Mouse (Mus musculus): ENCODE measurements around the gene Smap1. TPM values are rescaled to one million over a fixed set of nuclear protein-coding genes. Genes with fewer than 3 reads are reported as not detected.
A peak's percentile ranks its signal among the peaks of the same experiment; 100 is the strongest.
"Not testable (repeated sequence)": the region's sequence is repeated elsewhere in the genome, so short reads cannot be mapped to it uniquely, and the experiment has no call there.

The Smap1 gene
- polyA plus RNA-seq (2015; fragmentation: Nextera tagmentation; extraction: Ambion mirVana) = 14.7 and 16.1 TPM in 2 replicates

DNA sequence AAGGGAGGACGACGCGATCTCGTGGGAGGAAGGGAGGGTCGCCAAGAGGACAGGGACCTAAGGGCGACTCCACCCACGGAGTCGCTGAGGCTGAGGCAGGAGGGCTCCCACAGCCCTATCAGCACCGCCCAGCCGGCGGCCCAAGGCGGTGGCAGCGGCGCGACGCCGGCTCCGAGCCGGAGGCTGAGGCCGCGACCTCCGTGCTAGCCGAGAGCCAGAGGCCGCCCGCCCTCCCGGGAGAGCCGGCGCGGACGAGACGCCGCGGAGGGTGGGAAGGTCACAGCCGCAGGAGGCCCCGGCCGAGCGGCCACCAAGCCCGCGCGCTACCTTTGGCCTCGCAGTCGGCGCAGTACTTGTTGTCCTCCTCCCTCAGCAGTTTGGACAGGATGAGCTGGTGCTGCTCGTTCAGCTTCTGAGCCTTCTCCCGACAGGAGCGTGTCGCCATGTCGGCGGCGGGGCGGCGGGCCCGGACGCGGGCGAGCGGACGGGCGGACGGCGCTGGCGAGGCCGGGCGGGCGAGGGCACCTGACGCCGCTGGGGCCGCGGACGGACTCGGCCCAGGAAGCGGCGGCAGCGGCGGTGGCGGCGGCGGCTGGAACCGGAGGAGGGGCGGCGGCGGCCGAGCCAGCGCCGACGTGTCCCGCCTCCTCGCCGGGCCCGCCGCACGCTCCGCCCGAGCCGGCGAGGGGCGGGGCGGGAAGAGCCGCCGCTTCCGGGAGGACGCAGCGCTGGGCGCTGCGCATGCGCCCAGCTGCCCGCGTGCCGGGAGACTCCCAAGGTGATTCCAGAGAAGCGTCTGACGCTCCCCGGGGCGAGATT is at the start of gene Smap1:
Gene Smap1, minus strand, starts transcription at position 607 of the 819 bp plus-strand sequence.
- Histone ChIP-seq H3K9me3 (replicated peaks; ENCODE audit: control insufficient read depth, low read length) (no peaks in the 10 kb centered on the region), H3K27ac (ENCODE audit: low read length) (peak within 1 kb of the TSS; percentile 100), H3K4me3 (ENCODE audit: low read depth, low read length) (peak within 1 kb of the TSS; percentile 97), H3K9ac (ENCODE audit: low read depth, low read length) (peak within 1 kb of the TSS; percentile 100), H3K4me2 (ENCODE audit: low read depth, low read length) (peak within 1 kb of the TSS; percentile 90), H3K36me3 (ENCODE audit: control insufficient read depth, insufficient read depth) (no peaks in the 10 kb centered on the region), H3K27me3 (ENCODE audit: control insufficient read depth, insufficient read depth, low read depth, low read length) (no peaks in the 10 kb centered on the region), H3K4me1 (ENCODE audit: control insufficient read depth, low read depth, low read length) (peaks cover 25% of the 10 kb centered on the region)
- ATAC-seq (ENCODE audit: low read depth) = peak; percentile 91
- WGBS (ENCODE audit: insufficient replicate concordance) = under 1% methylated on average over 99 of the region's 113 CpGs

DNA sequence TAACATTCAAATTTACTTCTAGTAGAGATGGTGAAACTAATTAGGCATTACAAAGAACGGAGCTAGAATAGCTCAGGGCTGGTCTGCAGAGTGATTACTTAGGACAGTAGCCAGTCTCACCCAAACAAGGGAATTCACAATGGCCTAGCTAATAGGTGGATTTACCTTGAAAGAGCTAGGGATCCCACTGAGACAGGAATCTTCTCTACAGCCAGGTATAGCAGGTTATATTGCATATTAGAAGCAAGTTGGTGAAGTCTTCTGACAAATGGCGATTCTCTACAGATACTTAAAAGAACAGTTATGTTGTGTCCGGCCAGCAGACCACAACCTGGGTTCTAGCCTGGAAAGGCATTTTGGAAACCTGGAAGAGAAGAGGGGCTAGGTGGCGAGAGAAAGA is 49.0 kb upstream of the Smap1 start:
- not testable (repeated sequence) for H3K9me3 ChIP-seq (replicated peaks; ENCODE audit: control insufficient read depth, low read length); H3K36me3 ChIP-seq (ENCODE audit: control insufficient read depth, insufficient read depth); H3K27me3 ChIP-seq (ENCODE audit: control insufficient read depth, insufficient read depth, low read depth, low read length); H3K27ac ChIP-seq (ENCODE audit: low read length); H3K9ac ChIP-seq (ENCODE audit: low read depth, low read length); H3K4me3 ChIP-seq (ENCODE audit: low read depth, low read length); H3K4me2 ChIP-seq (ENCODE audit: low read depth, low read length); ATAC-seq (ENCODE audit: low read depth); H3K4me1 ChIP-seq (ENCODE audit: control insufficient read depth, low read depth, low read length)
- WGBS (ENCODE audit: insufficient replicate concordance) = 63% methylated on average over 3 of the region's 4 CpGs

DNA sequence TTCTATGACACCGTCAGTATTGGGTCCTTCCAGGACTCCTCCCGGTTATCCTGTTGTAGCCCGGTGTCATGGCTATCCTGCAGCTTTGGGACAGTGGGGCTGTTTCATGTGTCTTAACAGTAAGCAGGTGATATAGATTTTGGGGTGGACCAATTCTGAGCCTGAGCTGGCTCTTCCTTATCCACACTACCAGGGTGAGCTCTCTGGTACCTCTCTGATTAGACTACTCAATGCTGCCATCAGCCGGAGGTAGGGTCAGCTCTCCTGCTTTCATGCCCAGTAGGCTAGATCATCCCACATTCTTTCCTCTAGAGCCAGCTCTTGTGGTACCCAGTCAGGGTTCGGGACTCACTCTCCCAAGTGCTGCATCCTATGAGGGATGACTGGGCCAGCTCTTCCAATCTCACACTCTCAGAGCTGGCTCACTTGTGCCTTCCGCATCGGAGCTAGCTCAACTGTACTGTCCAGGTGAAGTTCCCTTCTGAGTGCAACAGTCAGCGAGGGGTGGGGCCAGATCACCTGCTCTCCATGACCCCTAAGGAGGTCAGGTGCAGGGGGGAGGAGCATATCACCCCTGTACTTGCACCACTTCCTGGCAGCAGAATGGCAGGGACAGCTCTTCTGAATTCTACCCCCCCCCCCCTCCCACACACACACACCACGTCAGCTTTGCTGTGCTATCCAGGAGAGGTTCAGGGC is 46.1 kb upstream of the Smap1 start:
- H3K27me3 ChIP-seq (ENCODE audit: control insufficient read depth, insufficient read depth, low read depth, low read length) = no peaks in the 10 kb centered on the region
- no peaks in the 10 kb centered on the region for H3K36me3 ChIP-seq (ENCODE audit: control insufficient read depth, insufficient read depth)
- no peaks in the 10 kb centered on the region; the same call in 1 of the 2 replicates for H3K4me1 ChIP-seq (ENCODE audit: control insufficient read depth, low read depth, low read length)
- no peak overlapping the region for H3K27ac ChIP-seq (ENCODE audit: low read length)
- 0 out of 2 replicates have a peak, but pooled peaks have one; percentile 22 for ATAC-seq (ENCODE audit: low read depth)
- WGBS (ENCODE audit: insufficient replicate concordance) = 71% methylated on average over 9 of the region's 9 CpGs
- no peaks in the 10 kb centered on the region for H3K9me3 ChIP-seq (replicated peaks; ENCODE audit: control insufficient read depth, low read length)
- H3K4me2 ChIP-seq (ENCODE audit: low read depth, low read length) = no peak overlapping the region
- no peak overlapping the region for H3K4me3 ChIP-seq (ENCODE audit: low read depth, low read length)
- H3K9ac ChIP-seq (ENCODE audit: low read depth, low read length) = no peak overlapping the region

DNA sequence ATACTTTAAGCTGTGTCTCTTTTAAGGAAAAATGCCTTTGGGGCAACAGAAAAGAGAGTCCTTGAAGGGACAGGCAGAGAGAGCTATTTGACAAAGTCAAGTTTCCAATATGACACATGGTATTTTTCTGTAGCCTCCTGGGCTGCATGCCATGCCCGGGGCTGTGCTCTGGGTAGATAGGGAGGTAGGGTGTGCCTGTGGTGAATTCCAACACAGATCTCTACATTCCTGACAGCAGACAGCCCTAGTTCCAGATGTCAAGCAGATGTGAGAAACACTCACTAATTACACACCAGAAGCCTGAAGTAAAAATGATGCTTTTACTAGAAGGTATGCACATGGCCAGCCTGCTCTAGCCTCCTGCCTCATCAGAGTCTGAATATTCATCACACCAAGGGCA is 44.1 kb upstream of the Smap1 start:
- ATAC-seq (ENCODE audit: low read depth) = peak; percentile 89
- no peaks in the 10 kb centered on the region for H3K36me3 ChIP-seq (ENCODE audit: control insufficient read depth, insufficient read depth)

DNA sequence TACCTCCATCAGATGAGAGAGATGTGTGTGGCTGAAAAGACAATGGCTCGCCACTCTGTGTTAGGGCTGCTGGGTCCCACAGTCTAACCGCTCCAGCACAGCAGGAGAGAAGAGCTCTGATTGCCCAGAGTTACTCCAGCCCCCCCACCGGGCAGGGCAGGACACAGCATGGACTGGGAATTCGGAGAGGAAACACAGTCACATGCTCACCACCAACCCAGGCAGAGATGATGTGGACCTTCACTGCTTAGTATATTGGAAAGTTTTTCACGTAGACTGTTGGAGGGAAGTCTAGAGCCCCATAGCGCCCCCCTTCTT is 37.3 kb upstream of the Smap1 start:
- 20% methylated on average over 6 of the region's 6 CpGs for WGBS (ENCODE audit: insufficient replicate concordance)
- Histone ChIP-seq H3K27me3 (ENCODE audit: control insufficient read depth, insufficient read depth, low read depth, low read length) (no peaks in the 10 kb centered on the region), H3K36me3 (ENCODE audit: control insufficient read depth, insufficient read depth) (no peaks in the 10 kb centered on the region), H3K4me2 (ENCODE audit: low read depth, low read length) (peak overlapping the region; percentile 31), H3K4me1 (ENCODE audit: control insufficient read depth, low read depth, low read length) (no peaks in the 10 kb centered on the region), H3K9ac (ENCODE audit: low read depth, low read length) (no peak overlapping the region), H3K27ac (ENCODE audit: low read length) (no peak overlapping the region), H3K4me3 (ENCODE audit: low read depth, low read length) (peak overlapping the region; percentile 26), H3K9me3 (replicated peaks; ENCODE audit: control insufficient read depth, low read length) (no peaks in the 10 kb centered on the region)
- ATAC-seq (ENCODE audit: low read depth) = no peak

More for the DNA sequence above, 44.1 kb upstream of the Smap1 start:
- WGBS (ENCODE audit: insufficient replicate concordance) = 28% methylated on average over 1 of the region's 1 CpGs
- Histone ChIP-seq H3K4me1 (ENCODE audit: control insufficient read depth, low read depth, low read length) (no peaks in the 10 kb centered on the region; the same call in 1 of the 2 replicates), H3K9me3 (replicated peaks; ENCODE audit: control insufficient read depth, low read length) (no peaks in the 10 kb centered on the region), H3K4me3 (ENCODE audit: low read depth, low read length) (no peak overlapping the region), H3K27me3 (ENCODE audit: control insufficient read depth, insufficient read depth, low read depth, low read length) (no peaks in the 10 kb centered on the region), H3K27ac (ENCODE audit: low read length) (peak overlapping the region; percentile 46), H3K9ac (ENCODE audit: low read depth, low read length) (no peak overlapping the region), H3K4me2 (ENCODE audit: low read depth, low read length) (no peak overlapping the region)

DNA sequence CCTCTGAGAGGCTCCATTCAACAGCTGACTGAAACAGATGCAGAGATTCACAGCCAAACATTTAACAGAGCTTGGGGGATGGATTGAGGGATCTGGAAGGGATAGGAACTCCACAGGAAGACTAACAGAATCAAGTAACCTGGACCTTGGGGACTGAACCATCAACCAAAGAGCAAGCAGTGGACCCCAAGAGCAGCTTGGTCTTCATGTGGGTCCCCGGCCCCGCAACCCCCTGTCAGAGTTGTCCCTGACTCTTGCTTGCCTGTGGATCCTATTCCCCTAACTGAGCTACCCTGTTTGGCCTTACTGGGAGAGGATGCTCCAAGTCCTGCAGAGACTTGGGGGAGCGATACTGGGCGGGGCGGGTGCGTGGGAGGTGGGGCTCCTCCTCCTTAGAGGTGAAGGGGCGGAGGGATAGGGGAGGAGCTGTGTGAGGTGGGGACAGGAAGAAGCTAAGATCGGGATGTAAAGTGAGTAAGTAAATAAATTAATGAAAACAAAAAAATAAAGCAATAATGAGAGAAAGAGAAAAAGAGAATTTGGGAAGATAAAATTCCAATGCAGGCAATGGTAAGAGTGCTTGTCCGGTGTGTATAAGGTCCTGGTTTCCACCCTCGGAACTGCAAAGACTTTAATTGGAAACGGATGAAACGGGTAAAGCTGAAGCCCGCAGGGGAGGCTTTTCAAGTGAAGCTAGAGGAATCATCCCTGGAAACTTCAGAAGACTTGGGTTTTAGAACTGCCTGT is 36.7 kb upstream of the Smap1 start:
- peak overlapping the region; percentile 31 for H3K4me2 ChIP-seq (ENCODE audit: low read depth, low read length)
- H3K9ac ChIP-seq (ENCODE audit: low read depth, low read length) = no peak overlapping the region
- peak overlapping the region; percentile 26 for H3K4me3 ChIP-seq (ENCODE audit: low read depth, low read length)
- no peaks in the 10 kb centered on the region for H3K9me3 ChIP-seq (replicated peaks; ENCODE audit: control insufficient read depth, low read length)
- no peaks in the 10 kb centered on the region for H3K36me3 ChIP-seq (ENCODE audit: control insufficient read depth, insufficient read depth)
- no peaks in the 10 kb centered on the region for H3K27me3 ChIP-seq (ENCODE audit: control insufficient read depth, insufficient read depth, low read depth, low read length)
- H3K4me1 ChIP-seq (ENCODE audit: control insufficient read depth, low read depth, low read length) = no peaks in the 10 kb centered on the region
- H3K27ac ChIP-seq (ENCODE audit: low read length) = no peak overlapping the region
- peak; percentile 63; the same call in 1 of the 2 replicates for ATAC-seq (ENCODE audit: low read depth)
- WGBS (ENCODE audit: insufficient replicate concordance) = 17% methylated on average over 13 of the region's 13 CpGs

DNA sequence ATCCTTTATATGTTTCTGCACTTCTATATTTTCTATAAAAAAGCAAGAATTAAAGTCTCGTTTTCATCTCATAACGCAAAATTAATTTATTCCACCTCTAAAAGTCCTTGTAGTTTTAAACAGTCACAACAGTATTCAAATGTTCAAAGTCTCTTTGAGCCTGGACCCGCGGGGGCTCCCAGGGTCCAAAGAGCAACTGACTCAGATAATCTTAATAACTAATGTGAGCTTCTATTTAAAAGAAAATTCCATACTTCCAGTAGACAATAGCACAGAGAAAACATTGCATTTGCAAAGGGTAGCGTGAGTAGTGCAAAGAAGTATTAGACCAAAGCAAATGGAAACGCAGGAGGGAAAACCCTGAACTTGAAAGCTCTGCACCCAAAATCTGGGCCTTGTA is 36.0 kb upstream of the Smap1 start:
- Histone ChIP-seq H3K4me2 (ENCODE audit: low read depth, low read length) (no peak overlapping the region), H3K4me3 (ENCODE audit: low read depth, low read length) (no peak overlapping the region), H3K27me3 (ENCODE audit: control insufficient read depth, insufficient read depth, low read depth, low read length) (no peaks in the 10 kb centered on the region), H3K27ac (ENCODE audit: low read length) (no peak overlapping the region), H3K9ac (ENCODE audit: low read depth, low read length) (no peak overlapping the region), H3K36me3 (ENCODE audit: control insufficient read depth, insufficient read depth) (no peaks in the 10 kb centered on the region), H3K4me1 (ENCODE audit: control insufficient read depth, low read depth, low read length) (no peaks in the 10 kb centered on the region), H3K9me3 (replicated peaks; ENCODE audit: control insufficient read depth, low read length) (no peaks in the 10 kb centered on the region)
- no peak for ATAC-seq (ENCODE audit: low read depth)
- WGBS (ENCODE audit: insufficient replicate concordance) = 73% methylated on average over 6 of the region's 6 CpGs

DNA sequence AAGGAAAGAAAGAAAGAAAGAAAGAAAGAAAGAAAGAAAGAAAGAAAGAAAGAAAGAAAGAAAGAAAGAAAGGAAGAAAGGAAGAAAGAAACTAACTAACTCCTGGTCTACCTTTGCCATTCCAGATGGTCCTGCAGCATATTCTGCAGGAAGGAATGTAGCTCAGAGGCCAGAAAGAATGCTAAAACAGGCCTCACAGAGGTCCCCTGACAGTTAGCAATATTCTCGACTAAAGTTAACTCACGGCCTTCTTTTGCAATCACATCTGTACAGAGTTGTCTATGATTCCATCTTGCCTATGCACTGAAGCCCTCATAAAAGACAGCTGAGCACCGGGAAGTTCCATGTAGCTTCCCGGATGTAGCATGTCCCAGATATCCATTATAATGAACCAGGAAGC is 33.4 kb upstream of the Smap1 start:
- Histone ChIP-seq H3K27ac (ENCODE audit: low read length) (no peak overlapping the region), H3K4me3 (ENCODE audit: low read depth, low read length) (no peak overlapping the region), H3K36me3 (ENCODE audit: control insufficient read depth, insufficient read depth) (no peaks in the 10 kb centered on the region), H3K9ac (ENCODE audit: low read depth, low read length) (no peak overlapping the region), H3K9me3 (replicated peaks; ENCODE audit: control insufficient read depth, low read length) (no peaks in the 10 kb centered on the region), H3K4me1 (ENCODE audit: control insufficient read depth, low read depth, low read length) (no peaks in the 10 kb centered on the region), H3K27me3 (ENCODE audit: control insufficient read depth, insufficient read depth, low read depth, low read length) (no peaks in the 10 kb centered on the region), H3K4me2 (ENCODE audit: low read depth, low read length) (no peak overlapping the region)
- 74% methylated on average over 4 of the region's 4 CpGs for whole genome bisulfite sequencing (ENCODE audit: insufficient replicate concordance)
- ATAC-seq (ENCODE audit: low read depth) = no peak

Measured in liver, embryonic 16.5 days (tissue).